Mouse (Mus musculus) embryo, embryonic 10.5 days (tissue): ENCODE results near the gene Lrguk.

Experiments used
- DNase-seq: peaks from one replicate; pipeline ENCODE4 v3.0.0-alpha.2; 2015; ENCODE audit warnings: low spot score

The Lrguk gene

DNA sequence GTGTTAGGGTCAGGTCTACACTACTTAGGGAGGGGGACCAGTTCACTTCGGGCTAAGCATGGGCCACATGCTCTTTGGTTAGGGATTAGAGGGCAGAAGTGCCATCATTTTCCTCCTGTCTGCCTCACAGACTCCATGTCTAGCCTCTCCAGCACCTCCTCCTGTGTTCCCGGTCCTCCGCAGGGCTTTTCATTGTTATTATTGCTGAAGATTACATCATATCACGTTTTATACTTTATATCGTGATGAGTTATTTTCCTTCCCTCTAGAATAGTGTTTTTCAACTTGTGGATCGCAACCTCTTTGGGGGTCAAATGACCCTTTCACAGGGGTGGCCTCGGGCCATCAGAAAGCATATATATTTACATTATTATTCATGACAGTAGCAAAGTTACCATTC lies 37.5 kb downstream of the Lrguk start:
- no peak for DNase-seq

DNA sequence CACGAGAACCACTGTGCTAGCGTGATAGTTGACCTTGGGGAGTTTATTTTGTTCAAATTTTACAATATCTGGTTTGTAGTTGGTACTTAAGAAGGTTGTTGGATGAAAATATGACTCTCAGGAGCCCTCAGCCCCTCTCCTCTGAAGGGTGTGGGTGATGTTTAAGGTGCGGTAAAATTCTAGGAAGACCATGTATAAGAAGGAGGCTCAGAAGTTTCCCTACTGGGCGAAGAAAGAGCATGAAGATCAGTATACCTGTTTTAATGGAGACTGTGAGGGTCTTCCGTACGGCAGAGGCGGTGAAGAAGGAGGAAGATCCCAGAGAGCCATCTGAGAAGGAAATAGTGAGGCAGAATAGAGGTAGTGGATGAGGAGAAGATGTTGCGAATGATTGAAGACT lies 38.0 kb downstream of the Lrguk start:
- DNase-seq = no peak

GRCm38 (mm10) chr6:34071936-34072335 lies 42.7 kb downstream of the Lrguk start:
- peak; percentile 18 for DNase-seq

DNA sequence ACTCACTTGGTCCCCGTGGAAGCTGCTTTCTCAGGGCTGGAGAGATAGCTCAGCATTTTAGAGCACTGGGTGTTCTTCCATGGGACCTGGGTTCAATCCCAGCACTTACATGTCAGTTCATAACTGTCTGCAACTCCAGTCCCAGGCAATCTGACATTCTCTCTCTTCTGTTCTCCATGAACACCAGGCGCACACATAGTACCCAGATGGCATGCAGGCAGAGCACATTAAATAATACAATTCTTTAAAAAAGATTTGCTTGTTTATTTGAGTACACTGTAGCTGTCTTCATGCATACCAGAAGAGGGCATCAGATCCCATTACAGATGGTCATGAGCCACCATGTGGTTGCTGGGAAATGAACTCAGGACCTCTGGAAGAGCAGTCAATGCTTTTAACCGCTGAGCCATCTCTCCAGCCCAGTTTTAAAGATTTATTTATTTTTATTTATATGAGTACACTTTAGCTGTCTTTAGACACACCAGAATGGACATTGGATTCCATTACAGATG lies 44.7 kb downstream of the Lrguk start:
- DNase-seq = no peak

- DNase-seq = no peak
Measured at GRCm38 (mm10) chr6:34075520-34075919, 46.3 kb downstream of the Lrguk start.

- no peak for DNase-seq
Measured at GRCm38 (mm10) chr6:34083471-34083870, 54.2 kb downstream of the Lrguk start.

GRCm38 (mm10) chr6:34087701-34088100 lies 58.5 kb downstream of the Lrguk start:
- DNase-seq = no peak

DNA sequence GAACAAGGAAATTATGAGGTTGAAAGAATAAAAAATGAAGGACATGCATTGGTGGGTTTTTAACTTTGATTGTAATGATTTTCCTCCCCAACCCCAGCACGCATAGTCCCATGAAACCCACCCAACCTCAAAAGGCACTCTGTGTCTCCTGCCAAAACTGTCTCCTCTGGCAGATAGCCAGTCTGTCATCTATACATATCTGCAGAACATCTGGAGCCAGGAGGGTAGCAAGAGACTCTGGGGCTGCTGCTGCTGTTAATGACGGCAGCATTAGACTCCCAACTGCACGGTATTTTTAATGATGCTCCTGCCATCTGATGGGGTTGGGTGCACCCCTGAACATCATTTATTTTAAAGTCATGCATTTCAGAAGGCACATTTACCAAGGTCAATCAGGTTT lies 59.7 kb downstream of the Lrguk start:
- DNase-seq = no peak

DNA sequence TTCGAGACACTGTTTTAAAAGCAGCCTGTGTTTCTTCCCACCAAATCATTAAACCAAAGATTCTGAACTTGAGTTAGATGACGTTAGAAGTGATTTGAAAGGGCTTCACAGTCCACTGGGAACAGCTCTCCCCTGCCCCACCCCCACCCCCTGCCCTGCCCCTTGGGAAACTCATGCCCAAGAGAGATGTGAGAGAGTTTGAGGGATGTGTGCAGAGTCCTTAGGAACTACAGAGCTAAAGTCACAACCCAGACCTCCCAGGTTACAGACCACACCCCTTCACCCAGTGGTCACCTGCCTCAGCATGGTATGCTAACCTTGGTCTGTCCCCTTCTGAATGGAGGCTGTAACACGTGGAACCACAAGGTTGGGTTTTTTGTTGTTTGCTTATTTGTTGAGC lies 62.3 kb downstream of the Lrguk start:
- no peak for DNase-seq

DNA sequence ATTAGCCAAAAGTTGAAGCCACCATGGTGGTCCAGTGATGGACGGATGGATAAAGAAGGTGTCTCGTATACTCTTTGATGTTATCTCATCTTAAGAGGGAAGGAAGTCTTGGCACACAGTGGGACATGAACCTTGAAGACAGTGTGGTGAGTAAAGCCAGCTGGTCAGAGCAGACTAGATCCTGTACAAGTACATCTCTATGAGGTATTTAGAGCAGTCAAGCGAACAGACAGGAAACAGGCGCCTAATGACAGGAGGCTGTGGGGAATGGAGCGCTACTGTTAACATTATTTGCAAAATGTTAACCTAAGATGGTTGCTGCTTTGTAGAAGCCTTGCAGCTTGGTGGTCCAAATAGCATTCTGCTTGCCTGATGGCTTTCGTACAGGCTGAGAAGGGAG lies 67.0 kb downstream of the Lrguk start:
- DNase-seq = no peak

DNA sequence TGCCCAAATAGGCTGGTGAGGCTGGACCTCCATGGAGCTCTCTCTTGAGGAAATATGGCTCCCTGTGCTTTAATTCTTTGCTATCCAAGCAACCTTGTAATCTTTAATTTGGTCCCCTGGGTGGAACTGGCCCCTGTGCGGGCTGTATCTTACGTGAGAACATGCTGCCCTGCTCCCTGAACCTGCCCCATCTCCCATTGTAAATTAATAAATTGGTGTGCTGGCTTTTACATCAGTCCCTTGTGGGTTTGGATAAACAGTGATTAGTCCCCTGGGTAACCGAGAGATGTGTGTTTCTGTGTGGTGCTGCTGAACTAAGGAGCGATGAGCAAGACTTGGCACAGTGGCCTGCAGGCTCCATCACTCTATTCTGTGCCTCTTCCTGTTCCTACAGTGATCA lies 67.7 kb downstream of the Lrguk start:
- no peak for DNase-seq

DNA sequence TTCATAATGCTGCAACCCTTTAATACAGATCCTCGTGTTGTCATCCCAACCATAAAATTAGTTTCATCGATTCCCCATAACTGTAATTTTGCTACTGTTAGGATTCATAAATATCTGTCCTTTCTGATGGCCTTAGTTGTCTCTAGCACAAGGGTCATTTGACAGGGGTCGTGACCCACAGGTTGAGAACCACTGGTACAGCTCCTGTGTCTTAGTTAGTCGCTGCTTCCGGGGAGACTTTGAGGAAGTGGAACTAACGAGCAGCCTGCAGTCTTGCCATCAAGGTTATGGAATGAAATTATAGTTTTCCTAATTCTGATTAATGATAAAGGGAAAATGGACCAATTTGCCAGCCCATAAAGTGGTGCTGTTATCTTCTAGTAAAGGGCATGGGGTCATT lies 70.5 kb downstream of the Lrguk start:
- DNase-seq = no peak

- no peak for DNase-seq
Measured at GRCm38 (mm10) chr6:34101531-34102396, 72.5 kb downstream of the Lrguk start.

DNA sequence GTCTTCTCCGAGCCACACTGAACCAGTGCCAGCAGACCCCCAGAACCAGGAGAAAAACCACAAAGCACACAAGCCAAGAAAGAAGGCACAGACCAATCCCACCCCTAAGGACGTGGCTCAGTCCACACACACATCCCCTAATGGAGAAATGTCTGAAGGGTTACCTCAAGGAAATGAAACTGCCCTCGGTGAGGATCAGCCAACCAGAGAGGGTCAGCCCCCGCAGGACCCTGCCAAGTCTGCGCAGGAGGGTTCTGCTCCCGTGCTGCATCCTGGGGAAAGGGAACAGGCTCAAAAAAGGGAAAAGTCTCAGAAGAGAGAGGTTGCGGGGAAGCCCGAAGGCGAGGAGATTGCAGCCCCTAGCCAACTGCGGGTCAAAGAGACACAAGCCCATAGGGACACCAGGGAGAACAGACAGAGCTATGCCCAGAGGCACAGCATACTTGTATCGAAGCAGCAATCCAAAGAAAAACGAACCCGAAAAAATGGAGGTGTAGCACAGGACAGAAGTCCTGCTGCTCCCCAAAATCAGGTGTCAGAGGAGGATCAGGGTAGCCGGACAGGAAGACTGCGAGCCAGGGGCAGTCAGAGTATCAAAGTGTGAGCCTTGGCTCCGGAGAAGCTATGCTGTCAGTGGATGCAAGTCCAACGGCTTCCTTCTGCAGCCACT lies 74.1 kb downstream of the Lrguk start:
- DNase-seq = no peak

DNA sequence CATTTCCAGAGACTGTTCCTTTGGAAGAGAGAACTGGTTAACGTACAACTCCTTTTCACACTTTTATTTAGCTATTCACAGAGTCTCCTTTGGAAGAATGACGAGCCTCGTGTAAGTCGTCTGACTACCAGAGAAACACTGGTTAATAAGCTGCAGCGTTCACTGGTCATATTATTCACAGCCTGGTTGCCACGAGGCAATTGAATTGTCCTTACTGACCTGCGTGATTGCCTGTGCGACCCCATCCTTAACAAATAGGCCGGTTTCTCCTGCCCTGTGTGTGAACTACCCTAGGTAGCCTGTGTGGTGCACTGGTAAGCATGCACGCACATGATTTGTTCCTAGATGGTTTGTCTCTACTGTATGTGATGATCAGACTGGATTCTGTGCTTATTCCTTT lies 81.3 kb downstream of the Lrguk start:
- DNase-seq = peak; percentile 21

DNA sequence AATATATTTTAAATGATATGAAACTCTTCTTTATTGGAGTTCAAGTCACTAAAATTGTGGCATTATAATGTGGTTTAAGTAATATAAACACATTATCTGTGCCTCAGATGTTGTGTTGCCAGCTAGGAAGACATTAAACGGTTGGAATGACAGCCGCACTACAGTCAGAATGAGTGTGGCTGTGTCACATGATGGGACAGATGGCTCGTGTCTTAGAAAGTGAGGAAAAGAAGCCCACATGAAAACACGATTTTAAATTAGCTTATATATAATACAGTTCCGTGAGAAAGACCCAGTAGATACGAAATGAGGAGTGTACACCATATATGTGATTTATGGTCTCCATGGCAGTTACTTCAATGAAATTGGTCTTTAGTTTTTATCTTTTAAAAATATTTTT lies 82.2 kb downstream of the Lrguk start:
- DNase-seq = no peak

GRCm38 (mm10) chr6:34116838-34117478 lies 87.7 kb downstream of the Lrguk start:
- no peak for DNase-seq

- DNase-seq = no peak
Measured at GRCm38 (mm10) chr6:34124401-34124800, 95.2 kb downstream of the Lrguk start.

- no peak for DNase-seq
Measured at GRCm38 (mm10) chr6:34129261-34129660, 100.0 kb downstream of the Lrguk start.

GRCm38 (mm10) chr6:34132391-34132790 lies 103.1 kb downstream of the Lrguk start:
- DNase-seq = no peak

- no peak for DNase-seq
Measured at GRCm38 (mm10) chr6:34138366-34138765, 109.1 kb downstream of the Lrguk start.

DNA sequence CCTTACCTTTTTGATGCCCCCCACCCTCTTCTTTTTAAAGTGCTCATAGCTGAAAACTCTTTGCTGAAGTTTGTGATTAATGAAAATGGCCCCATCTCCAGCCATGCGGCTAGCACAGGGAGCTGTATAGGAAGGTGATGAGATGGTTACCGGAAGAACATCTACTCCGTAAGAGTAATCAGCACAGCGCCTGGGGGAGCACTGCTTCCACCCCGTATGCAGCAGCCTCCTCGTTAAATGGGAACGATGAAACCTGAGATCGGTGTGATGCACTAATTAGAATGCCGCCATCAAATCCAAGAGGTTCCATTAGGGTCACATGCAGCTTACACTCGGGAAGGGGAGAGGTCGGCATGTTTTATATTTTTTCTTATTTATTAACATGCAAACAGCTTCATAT lies 113.7 kb downstream of the Lrguk start:
- DNase-seq = no peak

GRCm38 (mm10) chr6:34146042-34146441 lies 116.8 kb downstream of the Lrguk start:
- DNase-seq = no peak
